Mouse (Mus musculus): ENCODE measurements around the gene Arid3c. TPM values are rescaled to one million over a fixed set of nuclear protein-coding genes. Genes with fewer than 3 reads are reported as not detected.

The Arid3c gene
- total and polyA plus RNA-seq, 3 experiments = not detected

DNA sequence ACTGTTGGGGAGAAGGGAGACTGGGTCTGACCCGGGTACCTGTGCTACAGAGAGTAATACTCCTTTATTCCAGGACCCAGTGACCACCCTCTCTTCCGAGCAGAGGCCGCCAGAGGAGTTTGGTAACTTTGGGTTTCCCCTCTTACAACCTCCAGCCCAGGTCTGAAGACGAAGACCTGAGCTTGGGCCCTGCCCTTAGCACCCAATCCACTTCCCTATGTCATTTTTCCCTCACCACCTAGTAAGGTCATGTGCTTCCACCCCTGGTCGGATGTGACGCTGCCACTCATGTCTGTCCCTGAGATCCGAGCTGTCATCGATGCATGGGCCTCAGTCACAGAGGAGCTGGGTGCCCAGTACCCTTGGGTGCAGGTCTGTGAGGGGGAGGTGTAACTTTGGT, 25.5 kb upstream of the Arid3c start:
- Histone ChIP-seq H3K79me2 (replicated peaks; ENCODE audit: control insufficient read depth, extremely low read depth, insufficient read depth, poor library complexity, severe bottlenecking) (no peaks in the 10 kb centered on the region), H3K4me1 (ENCODE audit: control insufficient read depth in 1 of 2, insufficient read depth in 2 of 2) (peaks cover 6 to 27% of the 10 kb centered on the region in 2 experiments), H3K27me3 (replicated peaks) (peaks cover 9% of the 10 kb centered on the region), H3K36me3 (replicated peaks in 1 of 2; ENCODE audit: control insufficient read depth in 1 of 2, insufficient read depth in 1 of 2, low read length in 1 of 2) (peaks cover 13 to 47% of the 10 kb centered on the region in 2 experiments), H3K27ac (ENCODE audit: insufficient read depth, low read depth) (no peak overlapping the region), H3K9me3 (replicated peaks; ENCODE audit: low read length) (no peaks in the 10 kb centered on the region), H3K4me3 (replicated peaks in 1 of 3; ENCODE audit: low read depth in 2 of 3, low read length in 2 of 3, poor library complexity in 1 of 3) (peak overlapping the region; percentile 75 to 86 (median 85)), H3K4me2 (ENCODE audit: insufficient read depth, low read depth, poor library complexity, severe bottlenecking) (peak overlapping the region; percentile 64), H3K9ac (ENCODE audit: insufficient read depth, low read depth) (peak overlapping the region; percentile 63)
- TF ChIP-seq CHD1 (IDR thresholded peaks at IDR 0.05; ENCODE audit: low read depth, low read length) (no peak), UBTF (IDR thresholded peaks at IDR 0.05; ENCODE audit: low read depth, low read length) (no peak), SMC3 (IDR thresholded peaks at IDR 0.05; ENCODE audit: low read depth, low read length) (no peak), KAT2A (IDR thresholded peaks at IDR 0.05; ENCODE audit: insufficient replicate concordance, low read length) (no peak), POLR2AphosphoS2 (IDR thresholded peaks at IDR 0.05; ENCODE audit: low read depth, low read length) (no peak), IRF4 (IDR thresholded peaks at IDR 0.05; ENCODE audit: low read depth, low read length) (no peak), RCOR1 (conservative IDR thresholded peaks at IDR 0.05; ENCODE audit: low read depth, low read length) (no peak), GABPA (IDR thresholded peaks at IDR 0.05; ENCODE audit: insufficient replicate concordance, low read depth, low read length) (no peak), HCFC1 (IDR thresholded peaks at IDR 0.05; ENCODE audit: low read depth, low read length) (no peak), ZKSCAN1 (IDR thresholded peaks at IDR 0.05; ENCODE audit: borderline replicate concordance, low read depth, low read length) (no peak), CTCF (conservative IDR thresholded peaks at IDR 0.05 in 1 of 2, IDR thresholded peaks at IDR 0.05 in 1 of 2; ENCODE audit: low read depth in 2 of 2, low read length in 2 of 2) (no peak), PAX5 (IDR thresholded peaks at IDR 0.05; ENCODE audit: low read length) (no peak), TCF12 (IDR thresholded peaks at IDR 0.05; ENCODE audit: low read depth, low read length) (no peak), MAX (IDR thresholded peaks at IDR 0.05; ENCODE audit: low read length) (no peak), POLR2A (IDR thresholded peaks at IDR 0.05; ENCODE audit: low read depth, low read length) (no peak), RAD21 (IDR thresholded peaks at IDR 0.05; ENCODE audit: low read depth, low read length) (no peak), CHD2 (IDR thresholded peaks at IDR 0.05; ENCODE audit: low read length) (no peak)
- in situ Hi-C loops (cut with MboI; ENCODE audit: low pct_ligation_motif_present, low pct_unique_long_range_greater_than_20kb, low sequenced_read_pairs) (no loop called here), dilution Hi-C loops (cut with MboI; ENCODE audit: extremely low pct_ligation_motif_present, extremely low pct_unique_long_range_greater_than_20kb, low sequenced_read_pairs) (no loop called here)
- DNase-seq (ENCODE audit: extremely low read depth) = no peak

DNA sequence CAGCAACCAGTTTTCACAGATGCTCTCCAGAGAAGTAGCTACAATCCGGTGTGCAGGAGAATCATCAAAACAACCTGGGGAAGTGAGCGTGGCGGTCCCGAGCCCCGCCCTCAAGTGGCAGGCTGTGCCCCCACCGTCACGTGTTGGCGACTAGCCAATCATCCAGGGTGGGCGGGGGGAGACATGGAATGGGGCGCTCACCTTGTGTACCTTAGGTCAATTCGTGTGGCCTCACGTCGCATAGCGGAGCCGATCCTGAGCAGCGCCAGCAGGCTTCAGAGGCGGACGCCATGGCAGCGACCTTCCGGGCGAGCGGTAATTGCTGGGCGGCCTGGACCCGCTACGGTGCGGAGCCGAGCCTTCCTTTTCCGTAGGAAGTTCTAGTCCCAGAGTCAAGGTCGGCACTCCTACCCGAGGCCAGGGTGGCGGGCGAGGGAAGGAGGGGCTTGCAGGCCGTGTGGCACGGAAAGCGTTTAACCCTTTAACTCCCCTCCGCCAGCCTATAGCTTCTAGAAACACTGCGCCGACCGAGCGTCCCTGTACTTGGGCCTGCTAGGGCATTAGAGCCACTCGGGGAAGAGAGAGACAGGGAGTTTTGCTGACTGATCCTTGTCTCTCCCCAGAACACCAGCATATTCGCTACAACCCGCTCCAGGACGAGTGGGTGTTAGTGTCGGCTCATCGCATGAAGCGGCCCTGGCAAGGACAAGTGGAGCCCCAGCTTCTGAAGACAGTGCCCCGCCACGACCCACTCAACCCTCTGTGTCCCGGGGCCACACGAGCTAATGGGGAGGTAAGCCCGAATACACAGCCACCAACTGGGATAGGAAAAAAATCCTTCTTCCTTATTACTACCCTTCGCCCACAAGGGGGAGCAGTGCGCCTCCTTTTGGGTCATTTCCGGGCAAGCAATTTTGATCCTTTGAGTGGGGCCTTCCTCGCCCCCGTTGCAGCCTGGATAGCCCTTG, 24.7 kb upstream of the Arid3c start, which contains the start of gene Sigmar1:
Gene Sigmar1 (minus strand): TSS at position 820 of the 968 bp plus-strand sequence.
- H3K9ac ChIP-seq (ENCODE audit: insufficient read depth, low read depth) = peak within 1 kb of the TSS; percentile 63
- H3K9me3 ChIP-seq (replicated peaks; ENCODE audit: low read length) = no peaks in the 10 kb centered on the region
- dilution Hi-C loops (cut with MboI; ENCODE audit: extremely low pct_ligation_motif_present, extremely low pct_unique_long_range_greater_than_20kb, low sequenced_read_pairs) = no loop called here
- H3K79me2 ChIP-seq (replicated peaks; ENCODE audit: control insufficient read depth, extremely low read depth, insufficient read depth, poor library complexity, severe bottlenecking) = no peaks in the 10 kb centered on the region
- peak within 1 kb of the TSS; percentile 64 for H3K4me2 ChIP-seq (ENCODE audit: insufficient read depth, low read depth, poor library complexity, severe bottlenecking)
- peaks cover 6 to 31% of the 10 kb centered on the region in 2 experiments for H3K4me1 ChIP-seq (ENCODE audit: control insufficient read depth in 1 of 2, insufficient read depth in 2 of 2)
- H3K36me3 ChIP-seq (replicated peaks in 1 of 2; ENCODE audit: control insufficient read depth in 1 of 2, insufficient read depth in 1 of 2, low read length in 1 of 2) = peaks cover 13 to 41% of the 10 kb centered on the region in 2 experiments
- in situ Hi-C loops (cut with MboI; ENCODE audit: low pct_ligation_motif_present, low pct_unique_long_range_greater_than_20kb, low sequenced_read_pairs) = no loop called here
- peak within 1 kb of the TSS; percentile 17; the same call in 1 of the 2 replicates for H3K27ac ChIP-seq (ENCODE audit: insufficient read depth, low read depth)
- peak; percentile 86 for DNase-seq (ENCODE audit: extremely low read depth)
- peak within 1 kb of the TSS; percentile 75 to 86 (median 85) for H3K4me3 ChIP-seq (replicated peaks in 1 of 3; ENCODE audit: low read depth in 2 of 3, low read length in 2 of 3, poor library complexity in 1 of 3)
- H3K27me3 ChIP-seq (replicated peaks) = peaks cover 9% of the 10 kb centered on the region
- TF ChIP-seq RCOR1 (conservative IDR thresholded peaks at IDR 0.05; ENCODE audit: low read depth, low read length) = no peak
- peak; percentile 36; the same call in 1 of the 2 replicates for TF ChIP-seq TCF12 (IDR thresholded peaks at IDR 0.05; ENCODE audit: low read depth, low read length)
- TF ChIP-seq HCFC1 (IDR thresholded peaks at IDR 0.05; ENCODE audit: low read depth, low read length) = peak; percentile 50
- TF ChIP-seq NELFE (IDR thresholded peaks at IDR 0.05; ENCODE audit: low read depth, low read length) = peak; percentile 29; the same call in 1 of the 2 replicates
- TF ChIP-seq BHLHE40 (IDR thresholded peaks at IDR 0.05; ENCODE audit: low read depth, low read length) = peak; percentile 75
- no peak for TF ChIP-seq ETS1 (conservative IDR thresholded peaks at IDR 0.05; ENCODE audit: low read depth, low read length)
- TF ChIP-seq TBP (conservative IDR thresholded peaks at IDR 0.05; ENCODE audit: low read depth, low read length) = peak; percentile 60; the same call in 1 of the 2 replicates
- no peak for TF ChIP-seq EP300 (IDR thresholded peaks at IDR 0.05; ENCODE audit: low read length)
- peak; percentile 83 for TF ChIP-seq RAD21 (IDR thresholded peaks at IDR 0.05; ENCODE audit: low read depth, low read length)
- peak; percentile 95 for TF ChIP-seq MAX (IDR thresholded peaks at IDR 0.05; ENCODE audit: low read length)
- no peak for TF ChIP-seq ZKSCAN1 (IDR thresholded peaks at IDR 0.05; ENCODE audit: borderline replicate concordance, low read depth, low read length)
- peak; percentile 76 for TF ChIP-seq POLR2A (IDR thresholded peaks at IDR 0.05; ENCODE audit: low read depth, low read length)
- TF ChIP-seq NRF1 (IDR thresholded peaks at IDR 0.05; ENCODE audit: low read depth, low read length) = no peak
- peak; percentile 73 for TF ChIP-seq ZNF384 (IDR thresholded peaks at IDR 0.05; ENCODE audit: low read depth, low read length)
- TF ChIP-seq SMC3 (IDR thresholded peaks at IDR 0.05; ENCODE audit: low read depth, low read length) = peak; percentile 74
- no peak for TF ChIP-seq MYC (IDR thresholded peaks at IDR 0.05; ENCODE audit: low read depth, low read length)
- TF ChIP-seq UBTF (IDR thresholded peaks at IDR 0.05; ENCODE audit: low read depth, low read length) = peak; percentile 65; the same call in 1 of the 2 replicates
- TF ChIP-seq ELF1 (IDR thresholded peaks at IDR 0.05; ENCODE audit: low read depth, low read length) = peak; percentile 88
- TF ChIP-seq USF2 (conservative IDR thresholded peaks at IDR 0.05; ENCODE audit: low read depth, low read length) = peak; percentile 94
- 0 out of 2 replicates have a peak, but pooled peaks have one; percentile 14 for TF ChIP-seq JUND (conservative IDR thresholded peaks at IDR 0.05; ENCODE audit: low read depth, low read length)
- TF ChIP-seq CTCF (conservative IDR thresholded peaks at IDR 0.05 in 1 of 2, IDR thresholded peaks at IDR 0.05 in 1 of 2; ENCODE audit: low read depth in 2 of 2, low read length in 2 of 2) = peak; percentile 44 to 89; a peak in 3 of 4 replicates

Data from CH12.LX (cell line).